Mouse (Mus musculus) brain, embryonic 14.5 days (tissue): Measurements from ENCODE around the gene Cd6. TPM values are rescaled to one million over a fixed set of nuclear protein-coding genes. Genes with fewer than 3 reads are reported as not detected.
A peak's percentile ranks its signal among the peaks of the same experiment; 100 is the strongest.

Experiments
- DNase-seq: peaks from one replicate; pipeline ENCODE4 v3.0.0-alpha.2; 2011; ENCODE audit warnings: low read depth
- CTCF ChIP-seq: fragments of 200-500 bp; IDR thresholded peaks from 2 replicates; pipeline ENCODE4 v1.5.1; 2012; ENCODE audit warnings: inconsistent platforms, mild to moderate bottlenecking, moderate library complexity, borderline replicate concordance; ENCODE audit not compliant: insufficient read depth, insufficient read length; ENCODE audit errors: extremely low read depth
- POLR2A ChIP-seq: fragments of 200-500 bp; IDR thresholded peaks from 2 replicates; pipeline ENCODE4 v1.6.1; 2012; ENCODE audit warnings: mild to moderate bottlenecking, inconsistent platforms, borderline replicate concordance; ENCODE audit not compliant: poor library complexity, insufficient read depth, insufficient read length, severe bottlenecking; ENCODE audit errors: extremely low read depth
- polyA plus RNA-seq: library from polyadenylated mRNA; depleted of rRNA; stranded (reverse); fragments of >200 nt; gene quantifications from 2 replicates; pipeline ENCODE4 v1.2.3, GENCODE M21; 2012

Cd6 gene
- polyA plus RNA-seq, 1 experiment: not detected

- TF ChIP-seq CTCF: no peak
- no peak for TF ChIP-seq POLR2A
- DNase-seq: no peak
Observed at GRCm38 (mm10) chr19:10790323-10790722, 39.5 kb downstream of the Cd6 start.

- TF ChIP-seq POLR2A (no peak), CTCF (no peak)
- DNase-seq: no peak
Observed at GRCm38 (mm10) chr19:10788242-10788641, 41.6 kb downstream of the Cd6 start.

- DNase-seq: no peak
- TF ChIP-seq POLR2A: no peak
- no peak for TF ChIP-seq CTCF
Observed at GRCm38 (mm10) chr19:10787406-10787805, 42.5 kb downstream of the Cd6 start.

GRCm38 (mm10) chr19:10786753-10787152 lies 43.1 kb downstream of the Cd6 start:
- TF ChIP-seq CTCF (no peak), POLR2A (no peak)
- no peak for DNase-seq

DNA sequence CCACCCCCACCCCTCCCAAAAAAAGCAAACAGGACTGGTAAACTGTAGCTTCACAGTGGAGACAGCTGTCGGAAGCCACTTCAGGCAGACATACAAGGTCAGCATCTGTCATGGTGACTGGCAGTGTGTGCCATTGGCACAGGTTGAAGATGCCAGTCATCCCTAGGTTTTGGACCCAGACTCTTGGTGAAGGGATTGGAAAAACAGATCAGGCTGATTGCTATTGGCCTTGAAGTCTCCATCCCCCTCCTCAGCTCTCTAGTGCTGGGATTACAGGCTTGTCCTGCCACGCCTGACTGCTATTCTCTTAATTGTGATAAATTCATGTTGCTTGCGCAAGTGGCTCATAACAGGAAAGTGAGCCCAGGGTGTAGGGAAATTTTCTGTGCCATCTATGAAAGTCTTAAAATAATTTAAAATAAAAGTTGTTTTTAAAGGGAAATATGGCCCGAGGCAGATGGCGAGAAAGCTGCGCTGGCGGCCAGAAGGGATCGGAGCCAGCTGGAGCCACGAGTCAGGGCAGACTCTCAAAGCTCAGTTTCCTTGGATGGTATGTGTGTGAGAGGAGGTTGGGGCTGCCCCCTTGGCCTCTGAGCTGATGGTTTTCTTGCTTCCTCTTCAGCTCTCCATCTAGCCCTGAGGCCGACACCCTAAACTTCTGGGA lies 44.9 kb downstream of the Cd6 start:
- peak; percentile 59 for DNase-seq
- TF ChIP-seq CTCF (no peak), POLR2A (no peak)

DNA sequence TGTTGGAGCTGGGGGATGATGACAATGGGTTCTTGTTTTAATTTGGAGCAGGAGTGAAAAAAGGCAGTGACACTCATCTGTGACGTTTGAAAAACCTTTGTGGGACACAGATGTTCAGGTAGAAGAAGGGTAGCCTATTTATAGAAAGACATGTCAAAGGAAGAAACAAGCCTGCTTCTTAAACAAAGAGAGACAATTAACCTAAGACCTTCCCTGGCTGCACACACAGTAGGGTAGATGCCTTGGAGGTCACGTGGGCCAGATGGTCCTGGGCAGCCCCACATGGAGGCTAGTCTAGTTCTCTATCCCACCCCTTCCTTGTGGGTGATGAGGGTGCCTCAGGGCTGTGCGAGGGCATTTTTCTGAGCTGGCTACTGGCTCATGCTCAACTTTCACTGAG lies 45.8 kb downstream of the Cd6 start:
- DNase-seq: peak; percentile 5
- TF ChIP-seq CTCF (no peak), POLR2A (no peak)

- TF ChIP-seq POLR2A: no peak
- no peak for TF ChIP-seq CTCF
Observed at GRCm38 (mm10) chr19:10783168-10783567, 46.7 kb downstream of the Cd6 start.

DNA sequence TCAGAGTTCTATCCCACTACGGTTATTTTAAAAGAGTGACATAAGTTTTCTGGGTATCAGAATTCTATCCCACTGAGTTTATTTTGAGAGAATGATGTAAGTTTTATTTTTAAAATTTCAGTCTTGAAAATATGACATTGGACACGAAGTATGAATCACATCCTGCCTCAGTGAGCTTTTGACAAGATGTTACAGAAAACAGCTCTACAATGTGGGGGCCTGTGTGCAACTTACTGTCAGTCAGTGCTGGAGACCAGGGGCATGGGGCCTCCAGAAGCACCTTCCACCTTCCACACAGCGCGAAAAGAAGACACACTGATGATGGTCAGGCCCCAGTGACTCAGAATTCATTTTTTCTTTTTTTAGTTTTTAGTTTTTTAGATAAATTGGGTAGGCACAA lies 48.2 kb downstream of the Cd6 start:
- TF ChIP-seq CTCF (no peak), POLR2A (no peak)
- no peak for DNase-seq

More at GRCm38 (mm10) chr19:10783168-10783567, 46.7 kb downstream of the Cd6 start:
- no peak for DNase-seq

- TF ChIP-seq POLR2A: no peak
- TF ChIP-seq CTCF: no peak
- DNase-seq: no peak
Observed at GRCm38 (mm10) chr19:10776906-10777305, 53.0 kb downstream of the Cd6 start.

DNA sequence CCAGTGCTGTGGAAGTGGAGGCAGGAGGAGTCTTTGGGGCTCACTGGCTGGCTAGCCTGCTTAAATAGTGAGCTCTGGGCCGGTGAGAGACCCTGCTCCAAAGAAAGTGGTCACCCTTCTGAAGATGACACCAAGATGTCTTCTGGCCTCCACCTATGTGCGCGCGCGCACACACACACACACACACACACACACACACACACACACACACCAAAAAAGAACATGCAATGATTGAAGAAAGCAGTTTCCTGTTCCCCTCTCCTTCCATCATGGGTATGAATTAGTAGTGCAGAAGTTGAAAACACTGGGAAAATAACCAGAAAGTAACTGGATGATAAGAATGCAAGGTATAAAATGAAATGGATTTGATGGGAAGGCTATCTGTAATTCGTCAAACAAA lies 55.7 kb downstream of the Cd6 start:
- TF ChIP-seq POLR2A (no peak), CTCF (no peak)
- no peak for DNase-seq

DNA sequence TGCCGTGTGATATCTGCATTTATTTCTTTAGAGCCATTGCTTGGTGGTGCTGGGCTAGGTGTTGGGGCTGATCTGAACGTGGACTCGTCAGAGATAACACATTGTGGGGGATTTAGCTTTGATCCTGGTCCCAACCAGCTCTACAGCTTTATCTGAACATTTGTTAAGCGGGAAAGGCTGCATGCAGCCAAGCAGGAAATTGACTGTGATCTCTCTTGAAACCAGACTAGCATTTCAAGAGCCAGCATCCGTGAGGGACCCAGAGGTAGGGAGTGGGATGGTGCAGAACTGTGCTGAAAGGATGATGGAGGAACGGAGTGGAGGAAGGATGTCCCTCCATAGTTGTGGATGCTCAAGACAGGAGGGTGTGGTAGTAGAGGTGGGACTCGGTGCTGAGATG lies 56.5 kb downstream of the Cd6 start:
- DNase-seq: no peak
- TF ChIP-seq POLR2A (no peak), CTCF (no peak)

DNA sequence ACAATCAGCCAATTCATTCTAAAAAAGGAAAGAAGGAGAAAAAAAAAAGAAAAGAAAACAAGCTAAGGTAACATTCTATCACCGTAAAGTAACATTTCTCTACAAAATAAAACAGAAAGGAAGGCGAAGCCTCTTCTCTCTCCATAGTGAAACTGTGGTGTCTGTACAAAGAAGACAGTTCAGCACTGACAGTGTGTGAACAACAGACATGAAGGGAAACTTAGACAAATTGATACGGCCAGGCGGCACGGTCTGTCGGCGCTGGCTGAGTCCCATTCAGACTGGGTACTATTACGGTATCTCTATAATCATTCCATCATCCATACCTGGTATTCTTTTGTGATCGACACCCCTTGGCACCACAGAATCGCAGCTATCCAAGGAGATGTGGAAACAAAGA lies 57.0 kb downstream of the Cd6 start:
- TF ChIP-seq CTCF (no peak), POLR2A (no peak)
- DNase-seq: no peak
